Mouse (Mus musculus): ENCODE measurements around the gene Mrps15. TPM values are rescaled to one million over a fixed set of nuclear protein-coding genes. Genes with fewer than 3 reads are reported as not detected.

The Mrps15 gene
- polyA plus RNA-seq, 1 experiment = 49.8 TPM

DNA sequence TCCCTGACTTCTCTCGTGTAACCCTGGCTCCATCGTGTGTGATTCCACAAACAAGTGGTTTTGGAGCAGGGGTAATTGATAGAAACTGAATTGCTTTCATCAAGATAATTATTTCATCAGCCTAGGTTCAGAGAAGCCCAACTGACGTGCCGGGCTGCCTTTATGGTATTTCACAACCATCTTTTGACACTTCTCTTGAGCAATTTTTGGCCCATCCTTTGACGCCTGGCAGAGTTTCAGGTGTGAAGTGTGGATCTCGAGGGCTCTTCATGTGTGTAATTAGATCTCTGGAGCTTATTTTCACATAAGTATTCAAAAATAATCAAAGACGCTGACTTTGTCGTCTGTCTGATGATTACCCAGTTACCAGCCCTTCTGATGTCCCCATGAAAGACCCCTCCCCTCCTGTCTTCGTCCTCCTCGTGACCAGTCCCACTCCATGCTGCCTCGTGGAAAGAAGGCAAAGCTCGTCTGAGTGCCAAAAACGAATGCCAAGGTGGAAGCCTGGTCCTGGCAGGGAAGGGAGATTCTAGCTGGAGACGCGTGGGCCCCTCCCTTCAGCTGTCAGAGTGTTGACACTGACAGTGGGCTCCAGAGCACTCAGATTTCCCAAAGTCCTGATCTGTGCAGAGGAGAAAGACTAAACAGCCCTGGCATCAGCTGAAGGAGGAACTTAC is 20.8 kb downstream of the Mrps15 start:
- no peaks in the 10 kb centered on the region for H3K4me1 ChIP-seq (ENCODE audit: control insufficient read depth, insufficient read depth, low read length)
- WGBS = 40% methylated on average over 15 of the region's 15 CpGs
- no peak for TF ChIP-seq POLR2A (IDR thresholded peaks at IDR 0.05; ENCODE audit: borderline replicate concordance, extremely low read depth, low read depth, low read length)
- no peak for TF ChIP-seq CTCF (IDR thresholded peaks at IDR 0.05; ENCODE audit: insufficient read depth, low read length)
- DNase-seq = peak; percentile 69
- H3K4me3 ChIP-seq (replicated peaks; ENCODE audit: extremely low read depth, low read depth, low read length) = no peak overlapping the region

GRCm38 (mm10) chr4:126068842-126069241 is 22.1 kb downstream of the Mrps15 start:
- Histone ChIP-seq H3K4me3 (replicated peaks; ENCODE audit: extremely low read depth, low read depth, low read length) (no peak overlapping the region), H3K4me1 (ENCODE audit: control insufficient read depth, insufficient read depth, low read length) (no peaks in the 10 kb centered on the region)
- DNase-seq = no peak
- TF ChIP-seq CTCF (IDR thresholded peaks at IDR 0.05; ENCODE audit: insufficient read depth, low read length) (no peak), POLR2A (IDR thresholded peaks at IDR 0.05; ENCODE audit: borderline replicate concordance, extremely low read depth, low read depth, low read length) (no peak)
- 81% methylated on average over 6 of the region's 6 CpGs for WGBS

DNA sequence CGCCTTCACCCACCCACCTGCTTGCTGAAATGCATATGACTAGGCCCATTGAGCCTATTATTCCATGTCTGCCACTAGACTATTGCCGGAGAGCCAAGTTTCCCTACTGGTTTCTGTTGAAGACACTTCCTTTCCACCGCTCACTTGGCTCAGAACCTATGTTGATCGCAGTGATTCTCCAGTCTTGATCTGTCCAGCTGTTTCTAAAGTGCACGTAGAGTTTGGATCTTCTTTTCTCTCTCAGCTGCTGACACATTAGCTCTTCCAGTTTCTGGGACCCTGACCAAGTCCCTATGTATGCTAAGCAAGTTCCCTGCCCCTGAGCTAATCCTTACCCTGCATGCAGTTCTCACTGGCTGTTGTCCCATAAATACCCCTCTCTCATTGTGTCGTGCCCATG is 31.1 kb downstream of the Mrps15 start:
- Histone ChIP-seq H3K4me1 (ENCODE audit: control insufficient read depth, insufficient read depth, low read length) (no peaks in the 10 kb centered on the region), H3K4me3 (replicated peaks; ENCODE audit: extremely low read depth, low read depth, low read length) (no peak overlapping the region)
- no peak for TF ChIP-seq CTCF (IDR thresholded peaks at IDR 0.05; ENCODE audit: insufficient read depth, low read length)
- no peak for TF ChIP-seq POLR2A (IDR thresholded peaks at IDR 0.05; ENCODE audit: borderline replicate concordance, extremely low read depth, low read depth, low read length)
- 72% methylated on average over 6 of the region's 6 CpGs for WGBS
- DNase-seq = no peak

GRCm38 (mm10) chr4:126079266-126079665 is 32.5 kb downstream of the Mrps15 start:
- no peak for DNase-seq
- TF ChIP-seq CTCF (IDR thresholded peaks at IDR 0.05; ENCODE audit: insufficient read depth, low read length) (no peak), POLR2A (IDR thresholded peaks at IDR 0.05; ENCODE audit: borderline replicate concordance, extremely low read depth, low read depth, low read length) (no peak)
- H3K4me1 ChIP-seq (ENCODE audit: control insufficient read depth, insufficient read depth, low read length) = no peaks in the 10 kb centered on the region
- 69% methylated on average over 4 of the region's 4 CpGs for WGBS
- H3K4me3 ChIP-seq (replicated peaks; ENCODE audit: extremely low read depth, low read depth, low read length) = no peak overlapping the region

DNA sequence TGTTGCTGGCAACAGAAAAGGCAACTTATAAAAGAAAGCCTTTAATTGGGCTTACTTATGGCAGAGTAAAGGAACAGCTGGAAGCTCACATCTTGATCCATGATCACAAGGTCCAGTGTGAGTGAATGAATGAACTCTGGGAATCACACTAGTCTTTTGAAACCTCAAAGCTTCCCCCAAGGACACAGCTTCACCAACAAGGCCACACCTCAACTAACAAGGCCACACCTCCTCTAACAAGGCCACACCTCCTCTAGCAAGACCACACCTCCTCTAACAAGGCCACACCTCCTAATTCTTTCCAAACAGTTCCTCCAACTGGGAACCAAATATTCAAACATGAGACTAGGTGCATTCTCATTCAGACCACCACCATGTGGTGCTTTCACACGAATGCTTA is 34.9 kb downstream of the Mrps15 start:
- TF ChIP-seq POLR2A (IDR thresholded peaks at IDR 0.05; ENCODE audit: borderline replicate concordance, extremely low read depth, low read depth, low read length) = no peak
- WGBS = 100% methylated on average over 1 of the region's 1 CpGs
- no peak overlapping the region for H3K4me3 ChIP-seq (replicated peaks; ENCODE audit: extremely low read depth, low read depth, low read length)
- H3K4me1 ChIP-seq (ENCODE audit: control insufficient read depth, insufficient read depth, low read length) = peaks cover 2% of the 10 kb centered on the region; the same call in 1 of the 2 replicates
- no peak for DNase-seq

DNA sequence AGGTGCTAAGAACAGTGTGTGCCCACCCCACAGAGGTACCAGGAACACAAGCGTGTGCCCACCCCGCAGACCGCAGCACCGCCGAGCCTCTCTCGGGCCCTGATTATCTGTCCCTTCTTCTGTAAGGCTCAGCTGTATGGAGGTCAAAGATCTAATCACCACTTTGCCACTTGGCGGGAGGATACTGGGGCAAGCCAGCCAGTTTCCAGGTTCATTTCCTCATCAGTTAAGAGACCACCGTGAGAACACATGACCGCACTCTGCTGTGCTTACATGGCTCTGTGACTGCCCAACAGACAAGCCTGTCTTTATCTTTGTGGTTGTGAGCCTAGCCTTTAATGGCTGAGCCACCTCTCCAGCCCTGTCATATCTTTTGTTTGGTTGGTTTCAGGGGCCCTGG is 36.3 kb downstream of the Mrps15 start:
- 82% methylated on average over 9 of the region's 9 CpGs for WGBS
- DNase-seq = no peak
- no peak for TF ChIP-seq POLR2A (IDR thresholded peaks at IDR 0.05; ENCODE audit: borderline replicate concordance, extremely low read depth, low read depth, low read length)
- TF ChIP-seq CTCF (IDR thresholded peaks at IDR 0.05; ENCODE audit: insufficient read depth, low read length) = no peak
- Histone ChIP-seq H3K4me3 (replicated peaks; ENCODE audit: extremely low read depth, low read depth, low read length) (no peak overlapping the region), H3K4me1 (ENCODE audit: control insufficient read depth, insufficient read depth, low read length) (peaks cover 2% of the 10 kb centered on the region; the same call in 1 of the 2 replicates)

GRCm38 (mm10) chr4:126084382-126084781 is 37.7 kb downstream of the Mrps15 start:
- peaks cover 2% of the 10 kb centered on the region; the same call in 1 of the 2 replicates for H3K4me1 ChIP-seq (ENCODE audit: control insufficient read depth, insufficient read depth, low read length)
- whole genome bisulfite sequencing = 78% methylated on average over 8 of the region's 8 CpGs
- TF ChIP-seq POLR2A (IDR thresholded peaks at IDR 0.05; ENCODE audit: borderline replicate concordance, extremely low read depth, low read depth, low read length) (no peak), CTCF (IDR thresholded peaks at IDR 0.05; ENCODE audit: insufficient read depth, low read length) (no peak)
- no peak for DNase-seq
- no peak overlapping the region for H3K4me3 ChIP-seq (replicated peaks; ENCODE audit: extremely low read depth, low read depth, low read length)

DNA sequence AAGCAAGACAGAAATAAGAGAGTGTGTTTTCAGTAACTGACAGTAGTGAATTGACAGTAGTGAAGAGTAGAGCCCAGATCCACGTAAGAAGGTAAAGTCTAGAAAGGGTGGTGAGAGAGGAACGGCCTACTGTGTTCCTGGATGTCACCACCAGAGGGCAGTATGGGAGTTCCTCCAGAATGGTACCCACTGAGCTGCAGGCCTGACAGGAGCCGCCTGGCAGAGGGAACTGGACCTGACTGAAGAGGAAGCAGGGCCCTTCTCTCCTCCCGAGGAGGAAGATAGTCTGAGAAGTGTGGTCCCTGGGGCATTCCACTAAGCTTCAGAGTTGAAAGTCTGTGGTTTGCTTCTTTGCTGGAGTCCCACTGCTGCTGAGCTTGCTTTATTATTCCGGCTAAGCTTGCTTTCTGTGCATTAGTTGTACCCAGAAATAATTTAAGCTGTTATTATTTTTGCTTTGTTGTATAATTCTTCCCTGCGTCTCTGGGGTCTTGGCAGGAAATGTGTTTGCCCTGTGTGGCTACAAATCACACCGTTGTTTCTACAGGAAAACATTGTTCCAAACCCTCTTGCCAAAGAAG is 39.4 kb downstream of the Mrps15 start:
- TF ChIP-seq CTCF (IDR thresholded peaks at IDR 0.05; ENCODE audit: insufficient read depth, low read length) (peak; percentile 91), POLR2A (IDR thresholded peaks at IDR 0.05; ENCODE audit: borderline replicate concordance, extremely low read depth, low read depth, low read length) (no peak)
- WGBS = 14% methylated on average over 7 of the region's 7 CpGs
- Histone ChIP-seq H3K4me1 (ENCODE audit: control insufficient read depth, insufficient read depth, low read length) (peaks cover 2% of the 10 kb centered on the region; the same call in 1 of the 2 replicates), H3K4me3 (replicated peaks; ENCODE audit: extremely low read depth, low read depth, low read length) (no peak overlapping the region)
- DNase-seq = peak; percentile 75

- Histone ChIP-seq H3K4me1 (ENCODE audit: control insufficient read depth, insufficient read depth, low read length) (peaks cover 2% of the 10 kb centered on the region; the same call in 1 of the 2 replicates), H3K4me3 (replicated peaks; ENCODE audit: extremely low read depth, low read depth, low read length) (no peak overlapping the region)
- DNase-seq = no peak
- TF ChIP-seq POLR2A (IDR thresholded peaks at IDR 0.05; ENCODE audit: borderline replicate concordance, extremely low read depth, low read depth, low read length) = no peak
- TF ChIP-seq CTCF (IDR thresholded peaks at IDR 0.05; ENCODE audit: insufficient read depth, low read length) = no peak
- 61% methylated on average over 7 of the region's 7 CpGs for WGBS
These were observed 43.5 kb downstream of the Mrps15 start for GRCm38 (mm10) chr4:126090101-126090847.
